Mouse (Mus musculus): ENCODE results near the gene Spz1. TPM values are rescaled to one million over a fixed set of nuclear protein-coding genes. Genes with fewer than 3 reads are reported as not detected.
A peak's percentile ranks its signal among the peaks of the same experiment; 100 is the strongest.

Spz1 gene
- total RNA-seq, 2 experiments from 2014 or later, result not detected

DNA sequence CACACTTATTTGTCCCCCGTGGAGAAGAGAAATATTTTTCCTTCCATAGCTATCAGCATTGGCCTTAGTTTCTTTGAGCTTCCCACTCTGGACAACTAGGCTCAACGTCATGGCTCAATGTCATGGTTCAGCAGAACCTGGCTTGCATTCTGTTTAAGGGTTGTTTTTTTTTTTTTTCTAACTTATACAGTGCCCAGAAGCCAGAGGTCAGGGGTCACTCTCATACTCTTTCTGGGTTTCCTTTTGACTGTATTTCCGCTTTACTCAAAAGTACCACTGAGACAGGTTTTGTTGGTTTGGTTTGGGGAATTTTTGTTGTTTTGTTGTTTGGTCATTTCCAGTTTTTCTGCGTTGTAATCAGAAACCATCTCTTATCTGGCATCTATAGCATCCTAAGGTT is 2.2 kb upstream of the Spz1 start:
- DNase-seq, result no peak

DNA sequence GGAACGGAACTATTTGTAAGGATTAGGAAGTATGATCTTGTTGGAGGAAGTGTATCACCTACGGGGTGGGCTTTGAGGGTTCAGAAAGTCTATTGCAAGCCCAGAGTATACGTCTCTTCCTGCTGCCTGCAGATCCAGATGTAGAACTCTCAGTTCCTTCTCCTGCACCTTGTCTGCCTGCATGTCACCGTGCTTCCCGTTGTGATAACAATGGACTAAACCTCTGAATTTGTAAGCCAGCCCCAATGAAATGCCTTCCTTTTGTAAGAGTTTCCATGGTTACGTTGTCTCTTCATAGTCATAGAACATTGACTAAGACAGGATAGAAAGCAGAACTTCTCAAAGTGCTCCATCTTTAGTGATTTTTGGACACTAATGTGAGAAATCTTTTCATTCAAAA is 716 bp upstream of the Spz1 start:
- no peak for DNase-seq

DNA sequence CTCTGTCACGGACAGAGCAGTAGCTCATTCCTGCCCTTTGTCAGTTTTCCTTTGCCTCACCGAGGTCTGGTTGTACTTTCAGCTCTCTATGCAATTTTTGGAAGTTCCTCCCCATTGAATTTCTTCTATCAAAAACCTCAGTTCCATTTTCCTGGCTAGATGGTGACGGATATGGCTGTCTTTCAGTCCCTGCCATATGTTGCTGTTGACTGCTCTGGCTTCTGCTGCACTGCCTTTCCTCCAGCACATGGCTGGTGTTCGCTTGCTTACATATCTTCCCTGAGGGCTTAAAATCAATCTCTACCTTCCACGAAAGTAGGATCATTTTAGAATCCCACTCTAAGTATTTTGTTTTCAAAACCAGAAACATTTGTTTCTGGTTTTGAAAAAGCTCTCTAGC is 16.5 kb downstream of the Spz1 start:
- DNase-seq, result no peak

DNA sequence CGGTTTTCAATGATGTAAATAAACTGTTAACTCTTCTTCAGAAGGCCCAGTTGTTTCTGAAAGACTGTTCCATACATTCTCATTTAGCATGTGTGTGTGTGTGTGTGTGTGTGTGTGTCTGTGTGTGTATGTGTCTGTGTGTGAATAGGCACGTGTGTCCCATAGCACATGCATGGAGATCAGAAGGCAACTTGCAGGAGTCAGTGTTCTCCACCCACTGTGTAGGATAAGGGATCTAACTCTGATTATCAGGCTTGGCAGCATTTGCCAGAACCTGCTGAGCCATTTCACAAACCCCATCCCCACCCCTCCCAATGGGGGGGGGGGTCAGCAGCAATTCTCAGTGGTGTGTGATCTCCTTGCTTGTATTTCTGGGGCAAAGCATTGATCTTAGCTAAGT is 18.7 kb downstream of the Spz1 start:
- DNase-seq, result no peak

DNA sequence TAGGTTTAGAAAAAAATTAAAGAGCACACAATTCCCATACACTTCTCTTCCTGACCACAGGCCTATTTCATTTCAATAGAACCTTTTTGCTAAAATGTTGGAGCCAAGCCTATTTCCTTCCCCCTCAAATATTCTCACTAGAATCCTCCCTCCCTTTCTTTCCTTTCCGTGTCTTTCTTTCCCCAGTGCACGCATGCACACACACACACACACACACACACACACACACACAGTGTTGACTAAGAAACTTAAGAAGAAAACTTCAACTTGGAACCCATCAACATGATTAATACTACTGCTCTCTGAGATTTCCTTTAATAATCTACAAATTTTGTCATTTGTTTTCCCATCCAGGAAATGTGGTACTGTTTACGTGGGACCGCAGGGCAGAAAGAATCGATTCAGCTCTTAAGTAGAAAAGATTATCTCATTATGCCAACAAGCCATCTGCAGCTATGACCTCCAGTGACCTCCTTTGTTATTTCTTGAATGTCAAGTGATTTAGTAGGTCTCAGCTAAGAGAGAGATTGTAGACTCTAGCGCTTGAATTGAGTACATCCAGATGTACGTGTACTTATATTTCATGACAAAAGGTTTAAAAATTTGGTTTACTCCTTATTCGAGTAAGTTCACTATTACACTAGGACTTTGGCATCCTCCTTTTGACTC is 19.4 kb downstream of the Spz1 start:
- no peak for DNase-seq

DNA sequence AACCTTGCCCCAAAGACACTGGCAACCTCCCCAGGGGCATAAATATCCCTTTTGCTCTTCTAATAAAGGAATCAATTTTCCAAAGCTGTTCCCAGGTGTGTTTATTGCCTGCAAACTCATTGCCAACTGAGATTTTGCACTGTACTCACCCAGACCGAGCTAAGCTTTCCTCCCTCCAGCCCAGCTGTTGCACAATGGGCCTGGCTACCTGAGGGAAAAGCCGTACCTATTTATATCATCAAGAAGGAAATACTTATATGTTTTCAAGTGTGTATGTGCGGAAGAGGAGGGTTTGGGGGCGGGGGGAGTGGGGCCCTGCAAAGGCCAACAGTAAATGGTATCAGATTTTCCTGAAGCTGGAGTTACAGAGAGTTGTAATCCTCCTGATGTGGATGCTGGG is 28.9 kb downstream of the Spz1 start:
- DNase-seq, result no peak

DNA sequence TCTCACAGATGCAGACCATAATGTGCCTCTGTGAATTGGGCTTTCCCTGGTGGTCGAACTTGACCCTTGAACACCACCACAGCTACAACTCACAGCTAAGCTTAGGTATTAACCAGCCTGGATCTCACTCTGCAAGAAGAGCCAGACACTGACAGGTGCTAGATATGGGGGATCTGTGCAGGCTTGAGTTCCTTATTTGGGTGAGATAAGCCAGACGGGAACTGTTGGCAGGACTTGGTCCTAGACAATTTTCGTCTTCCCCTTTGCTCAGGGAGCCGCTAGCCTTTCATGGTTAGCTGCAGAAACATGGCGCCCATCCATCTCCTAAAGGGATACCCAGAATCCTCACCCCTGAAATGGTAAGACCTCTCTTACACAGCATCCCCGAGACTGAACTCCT is 35.0 kb downstream of the Spz1 start:
- no peak for DNase-seq

DNA sequence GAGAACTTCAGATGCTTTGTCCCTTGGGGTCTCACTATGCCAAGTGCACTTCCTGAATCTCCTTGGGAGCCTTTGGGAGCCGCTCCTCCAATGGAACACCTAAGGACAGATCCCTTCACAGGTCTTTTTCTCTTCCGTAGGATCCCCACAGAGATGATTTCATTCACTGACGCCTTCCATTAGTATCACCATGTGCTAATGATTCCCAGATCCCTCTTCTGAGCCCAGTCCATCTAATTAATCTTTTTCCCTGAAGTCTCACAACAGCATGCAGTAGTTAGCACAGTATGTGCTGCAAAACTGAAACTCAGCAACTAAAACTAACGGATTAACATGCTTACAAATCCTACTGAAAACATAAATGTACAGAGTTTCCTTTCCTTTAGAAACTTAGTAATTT is 36.8 kb downstream of the Spz1 start:
- DNase-seq, result no peak

DNA sequence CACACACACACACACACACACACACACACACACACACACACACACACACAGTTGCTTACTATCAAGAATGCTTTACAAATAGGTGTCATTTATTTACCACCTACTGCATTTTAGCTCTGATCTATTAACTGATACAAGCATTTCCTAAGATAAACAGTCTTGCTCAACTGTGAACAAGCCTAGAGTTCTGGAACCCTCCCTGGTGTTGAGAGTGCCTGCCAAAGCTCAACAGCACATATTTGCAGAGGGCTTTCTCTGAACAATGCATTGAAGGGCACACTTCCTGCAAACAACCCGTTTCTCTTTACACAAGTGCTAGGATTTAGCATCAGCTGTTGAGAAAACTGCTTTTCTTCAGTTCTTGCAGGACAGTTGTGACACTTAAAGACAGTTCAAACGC is 42.2 kb downstream of the Spz1 start:
- DNase-seq, result no peak

DNA sequence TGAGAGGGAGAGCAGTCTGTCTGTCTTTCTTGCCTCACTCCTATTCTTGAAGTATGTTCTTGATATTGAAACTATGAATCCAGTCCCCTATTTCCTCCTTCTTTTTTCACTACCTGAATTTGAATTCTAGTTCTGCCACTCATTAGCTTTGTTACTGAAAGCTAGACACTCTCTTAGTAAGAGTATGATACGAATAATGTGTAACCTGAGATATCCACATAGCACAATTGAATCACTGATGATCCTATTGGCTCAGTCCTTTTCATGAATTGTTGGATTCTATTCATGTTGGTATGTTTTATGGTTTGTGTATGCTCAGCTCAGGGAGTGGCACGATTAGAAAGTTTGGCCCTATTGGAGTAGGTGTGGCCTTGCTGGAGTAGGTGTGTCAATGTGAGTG is 43.8 kb downstream of the Spz1 start:
- DNase-seq, result no peak

DNA sequence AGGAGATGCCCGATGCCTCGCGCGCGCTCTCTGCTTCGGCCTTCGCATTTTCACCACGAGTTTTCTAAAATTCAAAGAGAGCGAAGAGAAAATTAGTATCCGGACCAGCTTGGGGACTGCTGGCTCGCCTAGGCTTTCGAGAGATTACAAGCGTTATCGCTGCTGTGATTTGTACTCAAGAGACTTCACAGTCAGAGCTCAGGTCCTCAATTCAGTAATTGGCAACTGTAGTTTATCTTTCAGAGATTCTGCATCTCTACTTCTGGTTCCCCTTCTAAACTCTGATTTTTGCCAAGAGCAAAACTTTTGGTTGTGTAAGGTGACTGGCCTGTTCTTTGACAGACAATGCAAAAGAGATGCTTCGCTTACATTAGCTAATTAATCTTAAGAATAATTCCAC is 44.7 kb downstream of the Spz1 start:
- DNase-seq, result no peak

DNA sequence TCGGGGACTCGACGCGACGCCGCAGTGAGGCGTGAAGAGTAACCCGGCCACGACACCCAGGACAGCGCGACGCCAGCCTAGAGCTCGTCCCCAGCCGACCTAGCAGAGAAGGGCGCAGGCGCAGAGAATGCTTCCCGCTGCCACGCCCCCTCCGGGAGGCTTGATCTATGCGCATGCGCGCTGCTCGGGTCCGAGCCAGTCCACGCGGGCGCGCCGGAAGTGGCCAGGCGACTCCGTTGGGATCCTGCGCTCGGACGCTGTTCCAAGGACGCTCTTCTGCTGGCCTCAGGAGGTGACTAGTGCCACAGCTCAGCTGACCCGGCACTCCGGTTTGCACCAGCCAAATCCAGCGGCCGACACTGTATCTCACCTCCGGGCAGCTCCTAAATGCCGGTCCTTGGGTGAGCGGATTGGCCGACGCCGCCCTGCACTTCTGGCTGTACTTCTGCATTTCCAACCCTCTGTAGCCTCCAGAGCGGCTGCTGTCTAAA is 45.2 kb downstream of the Spz1 start, which contains the start of gene Zfyve16:
Gene Zfyve16, minus strand, starts transcription at position 148 of the 491 bp plus-strand sequence.
- peak; percentile 100 for DNase-seq

DNA sequence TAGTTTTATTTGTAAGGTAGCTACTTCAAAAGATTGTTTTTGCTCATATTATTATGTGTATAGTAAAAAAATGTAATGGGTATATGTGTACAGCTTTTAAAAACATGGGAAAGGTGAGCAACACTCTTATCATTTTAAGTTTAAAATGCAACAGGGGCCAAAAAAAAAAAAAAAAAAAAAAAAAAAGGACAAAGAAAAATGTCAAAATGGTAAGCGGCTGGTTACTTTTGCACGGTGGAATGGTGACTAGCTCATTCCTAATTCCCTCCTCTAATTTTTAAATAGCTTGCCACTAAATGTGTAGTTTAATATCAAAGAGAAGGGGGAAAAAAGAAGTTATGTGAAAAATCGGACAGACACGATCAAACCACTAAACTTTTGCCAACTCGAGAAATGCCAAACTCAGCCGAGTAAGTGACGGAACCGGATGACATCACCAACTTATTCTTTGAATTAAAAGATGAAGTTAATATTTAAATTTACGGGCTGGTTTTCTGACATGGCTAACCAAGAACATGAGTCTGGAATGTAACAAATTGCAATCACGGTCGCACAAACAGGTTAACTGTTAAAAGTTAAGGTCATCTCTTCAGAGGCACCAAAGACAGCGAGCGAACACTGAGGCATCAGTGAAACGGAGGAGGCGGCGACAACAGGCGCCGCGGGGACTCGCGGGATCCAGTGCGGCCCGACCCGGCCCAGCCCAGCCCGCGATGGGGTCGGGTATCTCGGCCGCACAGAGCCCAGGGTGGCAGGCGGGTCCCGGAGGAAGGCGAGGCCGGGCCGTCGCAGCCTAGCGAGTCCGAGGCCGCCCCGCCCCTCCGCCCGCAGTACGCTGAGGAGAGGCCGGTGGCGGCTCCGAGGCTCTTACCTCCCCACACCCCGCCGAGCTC is 45.9 kb downstream of the Spz1 start:
- DNase-seq, result no peak

Other genes with a start within 250 kb of the Spz1 start
- gene Dhfr, start 221.4 kb downstream of the Spz1 start, total RNA-seq (2021), result 1 to 10 TPM; 1.9 to 2.8 TPM
- 10 to 100 TPM in 1 of 2 experiments, 1 to 10 TPM in 1; 9.6 to 18.5 TPM for gene Msh3, start 221.2 kb downstream of the Spz1 start, total RNA-seq (2021)
- gene Ankrd34b, start 150.3 kb downstream of the Spz1 start, total RNA-seq (2021), result under 1 TPM in 1 of 2 experiments, not detected in 1; 0.07 TPM
- gene Fam151b, start 92.2 kb downstream of the Spz1 start, total RNA-seq (2021), result 1 to 10 TPM; 3.0 to 3.4 TPM
- 10 to 100 TPM; 10.8 to 18.0 TPM for gene Zfyve16, start 45.3 kb downstream of the Spz1 start, total RNA-seq (2021)
- 10 to 100 TPM; 21.2 to 26.8 TPM for gene Serinc5, start 34.9 kb upstream of the Spz1 start, total RNA-seq (2021)
- 100 to 1,000 TPM; 129 to 131 TPM for gene Thbs4, start 218.6 kb upstream of the Spz1 start, total RNA-seq (2021)